Mouse (Mus musculus) splenic B cell, adult 2 months (primary cell): ENCODE measurements around the gene Ythdf2.

ENCODE experiments used
- DNase-seq: peaks from one replicate; pipeline ENCODE4 v3.0.0-alpha.2; 2011; ENCODE audit warnings: low read depth, low spot score
- H3K27me3 ChIP-seq: 2 replicates; pipeline ENCODE4 v1.6.1; 2012; ENCODE audit warnings: mild to moderate bottlenecking, low read length, moderate library complexity, mixed read lengths; ENCODE audit not compliant: control insufficient read depth, poor library complexity, insufficient read depth, severe bottlenecking
- H3K36me3 ChIP-seq: 2 replicates; pipeline ENCODE4 v1.6.1; 2012; ENCODE audit warnings: mild to moderate bottlenecking, low read length, moderate library complexity, mixed read lengths; ENCODE audit not compliant: control insufficient read depth, poor library complexity, insufficient read depth, severe bottlenecking

The Ythdf2 gene

GRCm38 (mm10) chr4:132211953-132212734 lies at the start of gene Ythdf2:
TSS of gene Ythdf2 (minus strand) at chr4:132212303.
- Histone ChIP-seq H3K27me3 (no peaks in the 10 kb centered on the region), H3K36me3 (peaks cover 1% of the 10 kb centered on the region; the same call in 1 of the 2 replicates)
- DNase-seq, result peak; percentile 98

GRCm38 (mm10) chr4:132260404-132261379 lies 48.6 kb upstream of the Ythdf2 start:
- DNase-seq, result peak; percentile 74
- Histone ChIP-seq H3K27me3 (no peaks in the 10 kb centered on the region; the same call in 1 of the 2 replicates), H3K36me3 (no peaks in the 10 kb centered on the region)

GRCm38 (mm10) chr4:132259248-132259647 lies 47.1 kb upstream of the Ythdf2 start:
- Histone ChIP-seq H3K27me3 (no peaks in the 10 kb centered on the region; the same call in 1 of the 2 replicates), H3K36me3 (no peaks in the 10 kb centered on the region)
- DNase-seq, result no peak

- Histone ChIP-seq H3K27me3 (no peaks in the 10 kb centered on the region), H3K36me3 (no peaks in the 10 kb centered on the region)
Measured at GRCm38 (mm10) chr4:132256384-132256783, 44.3 kb upstream of the Ythdf2 start.

GRCm38 (mm10) chr4:132254986-132255385 lies 42.9 kb upstream of the Ythdf2 start:
- Histone ChIP-seq H3K27me3 (no peaks in the 10 kb centered on the region), H3K36me3 (no peaks in the 10 kb centered on the region)
- peak; percentile 48 for DNase-seq

More at GRCm38 (mm10) chr4:132256384-132256783, 44.3 kb upstream of the Ythdf2 start:
- DNase-seq, result no peak

- H3K36me3 ChIP-seq, result no peaks in the 10 kb centered on the region
- no peaks in the 10 kb centered on the region for H3K27me3 ChIP-seq
- DNase-seq, result no peak
Measured at GRCm38 (mm10) chr4:132253622-132254021, 41.5 kb upstream of the Ythdf2 start.

GRCm38 (mm10) chr4:132253128-132253527 lies 41.0 kb upstream of the Ythdf2 start:
- no peak for DNase-seq
- H3K36me3 ChIP-seq, result no peaks in the 10 kb centered on the region

GRCm38 (mm10) chr4:132251596-132251995 lies 39.5 kb upstream of the Ythdf2 start:
- Histone ChIP-seq H3K36me3 (no peaks in the 10 kb centered on the region), H3K27me3 (no peaks in the 10 kb centered on the region)
- DNase-seq, result peak; percentile 78

More at GRCm38 (mm10) chr4:132253128-132253527, 41.0 kb upstream of the Ythdf2 start:
- H3K27me3 ChIP-seq, result no peaks in the 10 kb centered on the region

- peak; percentile 54 for DNase-seq
- H3K36me3 ChIP-seq, result peaks cover 2% of the 10 kb centered on the region; the same call in 1 of the 2 replicates
- H3K27me3 ChIP-seq, result no peaks in the 10 kb centered on the region
Measured at GRCm38 (mm10) chr4:132247451-132247997, 35.4 kb upstream of the Ythdf2 start.

GRCm38 (mm10) chr4:132245643-132246042 lies 33.5 kb upstream of the Ythdf2 start:
- peaks cover 2% of the 10 kb centered on the region; the same call in 1 of the 2 replicates for H3K36me3 ChIP-seq
- no peaks in the 10 kb centered on the region for H3K27me3 ChIP-seq
- no peak for DNase-seq

GRCm38 (mm10) chr4:132241208-132241607 lies 29.1 kb upstream of the Ythdf2 start:
- DNase-seq, result no peak
- H3K27me3 ChIP-seq, result no peaks in the 10 kb centered on the region
- H3K36me3 ChIP-seq, result peaks cover 4% of the 10 kb centered on the region

GRCm38 (mm10) chr4:132240367-132240766 lies 28.3 kb upstream of the Ythdf2 start:
- DNase-seq, result no peak
- no peaks in the 10 kb centered on the region for H3K27me3 ChIP-seq

GRCm38 (mm10) chr4:132238356-132238755 lies 26.3 kb upstream of the Ythdf2 start:
- DNase-seq, result no peak
- peaks cover 4% of the 10 kb centered on the region for H3K36me3 ChIP-seq
- no peaks in the 10 kb centered on the region for H3K27me3 ChIP-seq

More at GRCm38 (mm10) chr4:132240367-132240766, 28.3 kb upstream of the Ythdf2 start:
- H3K36me3 ChIP-seq, result peaks cover 4% of the 10 kb centered on the region

- DNase-seq, result no peak
- H3K27me3 ChIP-seq, result no peaks in the 10 kb centered on the region
- H3K36me3 ChIP-seq, result peaks cover 2% of the 10 kb centered on the region
Measured at GRCm38 (mm10) chr4:132234710-132235109, 22.6 kb upstream of the Ythdf2 start.
